Mouse (Mus musculus): ENCODE measurements around the gene Zfp169.
"Not testable (repeated sequence)": the region's sequence is repeated elsewhere in the genome, so short reads cannot be mapped to it uniquely, and the experiment has no call there.

Zfp169 gene

DNA sequence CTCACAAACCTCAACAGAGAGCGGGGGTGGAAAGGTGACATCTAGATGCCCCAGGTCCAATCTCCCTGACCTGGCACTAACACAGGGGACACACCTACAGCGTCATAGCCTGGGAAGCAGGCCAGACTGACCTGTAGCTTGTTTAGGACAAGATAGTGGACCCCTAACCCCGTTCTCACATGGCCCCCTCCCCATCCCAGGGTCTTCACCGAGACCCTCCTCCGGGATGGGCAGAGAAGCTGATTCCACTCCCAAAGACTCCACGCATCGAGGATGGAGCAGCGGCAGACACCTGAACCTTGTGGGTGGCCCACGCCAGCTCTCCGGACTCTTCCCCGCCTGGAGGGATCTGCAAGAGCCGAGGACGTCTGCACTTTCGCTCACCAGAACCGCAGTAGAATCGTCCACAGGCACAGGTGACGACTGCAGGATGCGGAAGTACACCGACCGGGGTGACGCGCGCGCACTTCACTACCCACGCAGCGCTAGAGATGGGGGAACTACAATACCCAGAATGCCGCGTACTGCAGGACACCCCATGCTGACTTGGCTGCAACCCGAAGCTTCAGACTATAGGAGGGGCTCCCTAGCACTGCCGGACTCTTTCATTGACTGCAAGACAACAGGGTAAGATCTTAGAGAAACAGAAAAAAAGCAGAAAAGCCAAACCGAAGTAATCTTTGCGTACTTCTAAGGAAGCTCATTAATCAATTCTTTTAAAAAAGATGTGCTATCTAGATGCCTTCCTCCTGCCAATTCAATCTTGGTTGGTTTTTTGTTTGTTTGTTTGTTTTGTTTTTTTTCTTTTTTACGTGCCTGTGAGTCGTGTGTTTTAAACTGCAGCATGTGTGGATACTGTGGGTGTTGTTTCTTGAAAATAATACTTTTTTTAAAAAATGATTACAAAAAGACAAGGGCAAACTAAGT, at the start of gene Zfp169, which contains the start of gene A830005F24Rik:
Gene Zfp169, minus strand, starts transcription at position 449 of the 927 bp plus-strand sequence.
Gene A830005F24Rik, plus strand, starts transcription at position 568 of the 927 bp plus-strand sequence.
- DNase-seq: peak; percentile 92 to 93

DNA sequence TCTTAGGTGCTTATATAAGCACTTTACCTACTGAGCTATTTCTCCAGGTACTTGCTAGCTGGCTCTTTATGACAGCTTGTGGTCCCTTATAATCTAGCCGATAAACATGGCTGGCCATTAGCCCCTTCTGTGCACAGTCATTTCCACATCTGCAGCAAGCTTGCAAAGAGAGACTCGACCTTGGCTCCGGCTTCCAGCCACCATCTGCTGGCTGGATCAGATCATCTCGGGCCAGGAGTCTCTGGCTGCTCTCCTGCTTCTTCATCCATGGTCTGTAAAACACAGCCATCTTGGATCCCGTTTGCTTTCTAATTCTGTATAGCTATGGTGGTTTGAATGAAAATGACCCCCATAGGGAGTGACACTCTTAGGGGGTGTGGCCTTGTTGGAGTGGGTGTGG, 49.1 kb upstream of the Zfp169 start:
- no peak for DNase-seq

DNA sequence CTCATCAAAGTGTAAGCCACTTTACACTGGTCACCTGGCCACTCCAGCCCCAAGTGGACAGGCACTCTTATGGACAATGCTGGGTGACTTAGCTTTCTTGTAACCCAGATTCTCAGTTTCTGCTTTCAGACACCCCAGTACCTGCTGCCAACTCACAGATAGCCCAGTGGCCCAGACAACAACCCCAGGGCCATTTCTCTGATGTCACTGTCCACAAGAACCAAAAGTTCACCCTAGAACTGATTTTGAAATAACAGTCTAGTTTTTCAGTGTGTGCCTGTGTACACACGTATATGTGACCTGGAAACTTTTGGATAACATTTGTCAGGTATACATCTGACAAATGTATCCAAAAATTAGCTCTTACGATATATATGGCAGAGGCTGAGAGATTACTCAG, 48.2 kb upstream of the Zfp169 start:
- DNase-seq: no peak

DNA sequence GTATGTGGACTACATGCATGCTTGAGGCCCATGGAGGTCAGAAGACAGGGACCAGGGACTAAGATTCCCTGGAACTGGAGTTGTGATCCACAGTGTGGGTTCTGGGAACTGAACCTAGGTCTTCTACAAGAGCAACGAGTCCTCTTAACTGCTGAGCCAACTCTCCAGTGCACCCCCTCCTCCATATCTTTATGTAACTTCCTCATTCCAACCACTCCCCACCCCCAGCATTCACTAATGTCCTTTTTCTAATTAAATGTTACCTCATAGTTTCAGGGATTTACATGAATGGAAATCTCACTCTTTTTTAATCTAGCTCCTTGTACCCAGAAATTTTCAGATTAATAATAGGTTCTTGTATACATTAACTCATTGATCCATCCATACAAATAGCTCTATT, 42.7 kb upstream of the Zfp169 start:
- no peak for DNase-seq

DNA sequence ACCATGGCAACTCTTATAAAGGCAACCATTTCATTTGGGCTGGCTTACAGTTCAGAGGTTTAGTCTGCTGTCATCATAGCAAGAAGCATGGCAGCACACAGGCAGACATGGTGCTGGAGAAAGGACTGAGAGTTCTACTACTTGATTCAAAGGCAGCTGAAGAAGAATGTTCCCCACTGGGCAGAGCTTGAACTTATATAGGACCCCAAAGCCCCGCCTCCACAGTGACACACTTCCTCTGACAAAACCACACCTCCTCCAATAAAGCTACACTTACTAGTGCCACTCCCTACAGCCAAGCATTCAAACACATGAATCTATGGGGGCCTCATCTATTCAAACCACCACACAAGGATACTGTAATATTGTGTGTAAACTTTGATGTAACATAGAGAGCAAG, 41.3 kb upstream of the Zfp169 start:
- DNase-seq: peak; percentile 35 to 51

DNA sequence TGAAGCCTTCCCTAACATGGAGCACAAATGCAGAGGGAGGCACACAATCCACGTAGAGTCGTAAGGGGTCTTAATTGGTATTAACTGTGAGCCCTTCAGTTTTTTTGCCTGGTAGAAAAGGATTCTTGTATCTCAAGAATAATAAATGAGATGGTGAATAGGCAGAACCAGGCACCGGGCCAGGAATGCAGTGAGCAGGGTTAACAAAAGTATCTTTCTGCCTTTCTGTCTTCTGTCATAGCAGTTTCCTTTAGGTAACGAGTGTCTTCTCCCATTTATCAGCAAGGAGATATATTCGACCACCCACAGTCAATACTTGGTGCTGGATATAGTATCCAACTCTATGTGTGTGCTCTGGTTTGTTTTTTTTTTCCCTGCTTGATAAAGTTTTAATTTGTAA, 40.3 kb upstream of the Zfp169 start:
- DNase-seq: no peak

DNA sequence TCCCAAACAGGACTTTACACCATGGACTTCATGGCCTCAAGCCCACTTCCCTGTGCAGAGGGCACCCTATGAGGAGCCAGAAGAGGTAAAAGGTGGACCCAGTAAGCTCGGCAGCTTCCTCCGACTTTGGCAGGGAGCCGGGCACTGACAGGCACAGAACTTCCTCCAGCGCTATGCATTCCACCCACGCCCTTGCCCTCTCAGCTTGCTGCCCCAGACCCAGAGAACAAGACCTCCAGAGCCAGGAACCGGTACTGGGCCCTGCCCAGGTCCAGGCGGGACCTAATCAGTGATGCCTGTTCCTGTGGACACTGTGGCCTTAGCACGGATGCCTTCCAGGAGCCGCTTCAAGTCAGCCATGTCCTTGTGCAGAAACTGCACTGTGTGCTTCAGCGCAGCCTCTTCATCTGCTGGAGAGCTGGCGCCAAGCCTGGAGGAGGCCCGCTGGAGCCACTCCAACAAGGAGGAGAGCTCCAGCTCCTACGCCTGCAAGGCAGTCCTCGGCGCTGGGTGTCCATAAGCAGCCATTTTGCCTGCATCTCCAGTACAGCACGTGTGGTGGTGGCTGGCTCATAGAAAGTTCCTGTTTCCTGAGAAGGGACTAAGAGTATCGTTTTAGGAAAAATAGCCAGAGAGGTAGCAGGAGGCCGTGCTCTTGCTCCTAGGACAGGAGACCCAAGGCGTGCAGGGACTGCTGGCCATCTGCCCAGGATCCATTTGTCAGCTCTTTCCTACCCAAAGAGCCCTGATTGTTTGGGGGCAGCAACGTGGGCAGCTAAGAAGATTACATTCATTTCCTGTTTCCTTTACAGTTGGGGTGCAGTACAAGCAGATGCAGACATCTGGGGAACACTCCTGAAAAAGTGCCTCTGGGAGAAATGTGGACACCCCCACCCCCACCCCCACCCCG, 39.2 kb upstream of the Zfp169 start:
- DNase-seq: no peak

DNA sequence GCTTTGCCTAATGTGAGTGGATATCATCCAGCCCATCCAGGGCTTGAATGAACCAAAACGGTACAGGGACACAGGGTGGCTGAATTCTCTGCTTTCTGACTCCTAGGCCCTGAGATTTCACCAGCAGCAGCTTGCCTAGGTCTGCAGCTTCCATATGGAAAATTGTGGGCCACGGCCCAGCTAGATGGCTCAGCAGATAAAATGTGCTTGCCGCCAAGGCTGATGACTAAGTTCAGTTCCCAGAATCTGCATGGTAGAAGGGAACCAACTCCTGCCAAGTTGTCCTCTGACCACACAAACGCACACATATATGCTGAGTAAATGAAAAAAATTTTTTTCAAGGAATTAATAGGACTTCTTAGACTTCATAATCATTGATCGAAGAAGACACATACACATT, 35.0 kb upstream of the Zfp169 start:
- no peak for DNase-seq

DNA sequence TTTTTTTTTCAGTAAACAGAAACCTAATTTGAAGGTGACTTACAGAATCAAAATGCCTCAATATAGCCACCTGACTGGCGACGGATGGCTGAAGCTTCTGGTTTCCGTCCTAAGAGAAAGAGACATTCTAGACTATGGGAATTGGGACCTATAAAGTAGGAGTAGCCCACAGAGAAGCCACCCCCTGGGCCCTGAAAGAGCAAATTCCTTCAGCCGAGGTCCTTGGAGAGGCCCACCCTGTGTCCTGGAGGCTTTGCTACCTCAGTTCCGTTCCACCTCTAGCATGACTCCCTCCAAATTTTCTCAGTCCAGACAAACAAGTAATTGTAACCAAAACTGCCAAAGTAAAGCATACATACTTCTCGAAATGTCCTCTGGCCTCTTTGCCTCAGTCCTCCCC, 34.4 kb upstream of the Zfp169 start:
- DNase-seq: no peak

DNA sequence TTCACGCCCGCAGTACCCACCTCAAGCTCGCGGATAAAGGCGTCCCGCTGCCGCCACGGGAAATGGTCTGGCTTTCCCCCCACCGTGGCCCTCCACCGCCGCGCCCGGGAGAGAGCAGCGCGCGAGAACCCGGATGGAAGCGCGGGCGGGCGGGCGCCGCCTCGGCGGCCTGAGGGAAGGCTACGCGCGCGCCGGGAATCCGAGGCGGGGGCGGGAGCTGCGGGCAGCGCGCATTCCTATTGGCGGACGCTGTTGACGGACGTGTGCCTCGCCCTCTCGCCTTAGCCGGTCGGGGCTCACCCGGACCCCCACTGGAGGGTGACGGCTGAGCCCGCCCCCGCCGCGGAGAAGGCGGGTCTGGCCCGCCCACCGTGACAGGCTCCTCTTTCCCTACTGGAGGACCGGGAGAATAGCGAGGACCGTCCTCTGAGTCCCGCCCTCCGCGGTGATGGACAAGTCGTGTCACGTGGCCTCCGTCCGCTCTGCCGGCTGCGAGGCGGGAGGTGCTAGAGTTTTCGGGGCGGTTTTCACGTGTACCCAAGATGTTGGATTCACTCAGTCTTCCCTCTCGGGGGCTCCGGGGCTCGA, 33.2 kb upstream of the Zfp169 start:
- peak; percentile 99 for DNase-seq

DNA sequence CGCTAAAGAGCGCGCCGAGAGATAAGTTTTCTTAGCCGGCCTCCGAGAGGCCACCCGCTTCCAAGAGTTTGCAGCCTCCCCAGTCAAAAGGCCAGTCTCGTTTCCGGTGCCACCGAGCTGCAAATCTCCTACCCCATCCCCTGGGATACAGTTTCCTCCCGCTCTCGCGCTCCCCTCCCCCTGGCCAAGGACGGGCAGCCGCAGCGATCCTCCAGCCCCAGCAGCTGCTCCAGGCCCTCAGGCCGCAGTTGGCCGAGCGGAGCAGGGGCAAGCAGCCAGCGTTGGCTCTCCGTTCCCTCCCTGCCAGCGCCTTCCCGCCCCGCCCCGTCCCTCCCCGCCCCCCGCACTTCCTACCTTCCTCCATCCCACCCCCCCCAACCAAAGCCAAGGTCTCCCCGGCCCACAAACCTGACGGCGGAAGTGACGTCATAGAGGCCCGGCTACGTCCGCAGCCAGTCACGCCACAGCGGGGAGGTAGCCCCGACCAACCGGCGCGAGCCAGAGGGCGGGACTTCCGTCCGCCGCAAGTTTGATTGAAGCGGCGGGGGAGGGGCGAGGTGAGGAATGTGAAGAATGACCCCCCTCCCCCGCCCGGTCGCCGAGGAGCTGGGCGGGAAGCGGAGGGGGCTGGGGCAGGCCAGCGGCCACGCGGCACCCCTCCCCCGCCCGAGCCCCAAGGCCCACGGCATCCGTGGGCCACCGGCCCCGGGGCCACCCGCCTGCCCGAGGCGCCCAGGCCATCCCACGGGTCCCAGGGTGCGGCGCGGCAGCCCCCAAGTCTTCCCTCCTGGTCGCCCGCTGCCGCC, 32.4 kb upstream of the Zfp169 start:
- peak; percentile 95 for DNase-seq

DNA sequence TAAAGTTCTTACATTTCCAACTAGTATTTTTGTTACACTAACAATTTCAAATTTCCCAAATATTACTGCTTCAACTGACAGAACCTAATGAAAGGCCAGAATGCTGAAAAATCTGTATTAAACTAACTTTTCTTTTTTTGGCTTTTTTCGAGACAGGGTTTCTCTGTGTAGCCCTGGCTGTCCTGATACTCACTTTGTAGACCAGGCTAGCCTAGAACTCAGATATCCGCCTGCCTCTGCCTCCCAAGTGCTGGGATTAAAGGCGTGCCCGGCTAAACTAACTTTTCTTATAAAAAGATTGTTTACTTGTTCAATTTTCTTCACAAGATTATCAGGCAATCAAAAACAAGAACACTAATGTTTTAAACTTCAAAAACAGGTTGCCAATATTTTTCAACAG, 31.6 kb upstream of the Zfp169 start:
- no peak for DNase-seq

DNA sequence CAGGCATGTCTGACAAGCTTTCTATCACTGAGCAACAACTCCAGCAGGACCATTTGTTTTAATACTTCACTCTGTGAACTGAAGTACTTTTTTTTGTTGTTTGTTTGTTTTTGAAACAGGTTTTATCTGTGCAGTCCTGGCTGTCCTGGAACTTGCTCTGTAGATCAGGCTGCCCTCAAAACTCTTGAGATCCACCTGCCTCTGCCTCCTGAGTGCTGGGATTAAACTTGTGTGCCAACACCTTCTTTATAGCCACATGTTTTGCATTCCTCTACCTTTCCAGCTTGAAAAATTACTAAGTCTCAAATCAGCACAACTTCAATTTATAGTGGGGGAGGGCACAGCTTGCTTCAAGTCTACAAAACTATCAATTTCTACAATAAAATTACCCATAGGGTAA, 31.1 kb upstream of the Zfp169 start:
- DNase-seq: no peak

DNA sequence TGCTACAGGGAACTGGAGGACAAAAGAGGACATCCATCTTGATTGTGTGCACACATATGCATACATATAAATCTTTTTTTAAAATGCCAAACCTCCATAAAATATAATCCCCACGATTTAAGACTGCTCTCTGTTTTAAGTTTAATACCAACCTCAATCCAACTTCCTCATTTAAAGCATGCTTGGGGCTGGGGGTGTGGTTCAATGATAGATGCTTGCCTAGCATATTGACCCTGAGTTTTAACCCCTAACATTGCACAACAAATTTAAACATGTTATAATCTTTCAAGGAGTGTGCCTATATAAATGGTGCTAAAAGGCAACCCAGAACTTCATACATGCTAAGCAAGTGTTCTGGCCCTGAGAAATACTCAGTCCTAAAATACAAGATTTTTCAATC, 27.2 kb upstream of the Zfp169 start:
- DNase-seq: peak in 1 of 2 experiments; percentile 26

DNA sequence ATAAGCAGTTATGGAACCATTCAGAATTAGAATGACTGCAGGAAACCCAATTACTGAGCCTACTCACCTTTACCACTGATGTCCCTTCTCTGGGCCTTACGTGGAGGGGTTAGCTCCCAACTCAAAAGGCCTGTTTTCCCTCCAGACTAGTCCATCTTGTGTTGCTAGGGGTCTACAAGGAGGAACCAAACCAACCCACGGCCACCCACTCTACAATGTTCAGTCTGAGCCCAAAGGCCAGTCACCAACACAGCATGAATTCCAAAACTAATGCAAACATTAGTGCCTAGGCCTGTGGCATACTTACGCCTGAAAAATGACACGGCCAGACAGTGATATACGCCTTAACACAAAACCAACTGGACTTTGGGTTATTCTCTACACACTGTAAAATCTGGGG, 20.2 kb upstream of the Zfp169 start:
- DNase-seq: no peak

DNA sequence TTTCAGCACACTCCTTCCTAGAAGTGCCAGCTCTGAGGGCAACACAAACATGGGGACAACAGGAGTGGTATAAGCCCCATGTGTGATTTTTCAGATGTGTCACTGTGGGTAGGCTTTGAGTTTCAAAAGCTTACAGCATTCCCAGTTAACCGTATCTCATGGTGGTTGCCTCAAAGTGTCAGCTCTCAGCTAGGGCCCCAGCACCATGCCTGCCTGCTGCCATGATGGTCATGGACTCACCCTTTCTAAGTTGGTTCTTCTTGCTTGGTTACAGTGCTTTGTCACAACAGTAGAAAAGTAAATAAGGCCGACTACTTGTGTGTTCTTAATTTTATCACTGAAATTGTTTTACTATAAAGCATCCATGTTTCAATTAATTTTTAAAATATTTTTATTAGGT, 18.2 kb upstream of the Zfp169 start:
- DNase-seq: no peak

DNA sequence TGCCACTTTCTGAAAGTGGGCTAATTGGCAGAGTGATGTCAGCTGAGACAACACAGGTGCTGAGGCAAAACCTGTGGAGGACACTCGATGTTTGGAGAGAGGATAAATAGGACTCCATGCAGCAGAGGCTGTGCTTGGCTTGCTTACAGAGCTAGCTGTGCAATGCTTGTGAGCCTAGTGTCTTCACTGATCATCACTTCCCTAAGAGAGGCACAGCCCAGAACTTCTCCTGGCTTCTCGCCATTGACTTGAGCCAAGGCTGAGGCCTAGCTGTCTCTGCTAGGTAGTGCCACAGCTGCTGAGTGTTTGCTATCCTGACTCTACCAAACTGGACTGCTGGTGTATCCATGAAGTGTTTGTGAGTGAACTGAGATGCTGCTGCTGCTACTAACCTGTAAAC, 17.4 kb upstream of the Zfp169 start:
- no peak for DNase-seq

DNA sequence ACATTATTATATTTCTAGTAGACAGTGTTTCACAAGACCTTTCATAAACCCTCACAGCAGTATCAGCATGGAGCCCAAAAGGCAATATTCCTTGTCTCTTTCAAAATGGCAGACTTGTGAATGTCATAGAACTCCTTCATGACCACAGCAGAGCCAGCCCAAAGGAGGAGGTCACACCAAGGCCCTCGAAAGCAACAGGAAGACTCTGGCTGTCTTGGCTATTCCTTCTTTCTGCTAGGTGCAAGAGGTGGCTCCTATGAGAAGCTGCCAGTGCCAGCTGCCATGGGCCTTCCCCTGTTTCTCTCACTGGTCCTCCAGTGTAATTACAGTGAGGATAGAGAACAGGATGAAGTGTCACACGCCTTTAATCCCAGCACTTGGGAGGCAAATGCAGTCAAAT, 15.8 kb upstream of the Zfp169 start:
- no peak for DNase-seq

DNA sequence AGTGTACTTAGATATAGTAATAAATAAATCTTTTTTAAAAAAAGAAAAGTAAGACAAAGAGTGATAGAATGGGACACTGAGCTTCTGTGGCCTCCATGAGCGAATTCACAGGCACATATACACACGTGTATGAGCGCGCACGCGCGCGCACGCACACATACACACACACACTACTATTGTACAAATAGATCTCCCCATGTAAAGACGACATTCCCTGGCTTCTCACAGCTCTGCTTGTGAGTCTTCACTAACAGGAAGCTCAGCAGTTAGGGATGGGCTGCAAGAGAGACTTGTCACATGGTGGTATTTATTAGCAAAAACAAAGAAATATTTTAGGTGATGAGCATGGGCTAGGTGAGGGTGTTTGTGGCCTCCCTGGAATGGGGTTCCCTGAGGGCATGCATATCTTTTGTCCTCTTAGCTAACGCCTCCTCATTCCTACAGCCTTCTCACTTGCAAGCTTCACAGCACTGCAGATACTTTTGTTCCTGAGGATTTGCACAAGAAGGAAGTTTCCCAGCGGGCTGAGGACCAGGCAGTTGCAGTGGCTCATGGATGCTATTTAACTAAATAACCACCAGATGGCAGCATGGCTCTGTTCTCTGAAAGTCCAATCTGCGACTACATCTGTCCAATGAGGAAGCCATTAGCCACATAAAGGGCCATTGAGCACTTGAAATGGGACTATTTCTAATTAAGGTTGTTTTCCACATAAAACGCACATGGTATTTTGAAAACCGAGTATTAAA, 15.0 kb upstream of the Zfp169 start:
- DNase-seq: peak; percentile 72 to 75

DNA sequence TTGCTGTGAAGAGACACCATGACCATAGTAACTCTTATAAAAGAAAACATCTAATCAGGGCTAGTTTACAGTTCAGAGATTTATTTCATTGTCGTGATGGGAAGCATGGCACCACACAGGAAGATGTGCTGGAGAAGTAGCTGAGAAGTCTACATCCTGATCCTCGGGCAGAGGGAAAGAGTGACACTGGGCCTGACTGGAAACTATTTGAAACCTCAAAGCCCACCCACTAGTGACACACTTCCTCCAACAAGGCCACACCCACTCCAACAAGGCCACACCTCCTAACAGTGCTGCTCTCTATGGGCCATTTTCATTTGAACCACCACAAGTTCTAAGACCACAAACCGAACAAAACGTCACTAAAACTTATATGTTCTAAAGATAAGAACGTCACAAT, 12.5 kb upstream of the Zfp169 start:
- DNase-seq: peak in 1 of 2 experiments; percentile 37

DNA sequence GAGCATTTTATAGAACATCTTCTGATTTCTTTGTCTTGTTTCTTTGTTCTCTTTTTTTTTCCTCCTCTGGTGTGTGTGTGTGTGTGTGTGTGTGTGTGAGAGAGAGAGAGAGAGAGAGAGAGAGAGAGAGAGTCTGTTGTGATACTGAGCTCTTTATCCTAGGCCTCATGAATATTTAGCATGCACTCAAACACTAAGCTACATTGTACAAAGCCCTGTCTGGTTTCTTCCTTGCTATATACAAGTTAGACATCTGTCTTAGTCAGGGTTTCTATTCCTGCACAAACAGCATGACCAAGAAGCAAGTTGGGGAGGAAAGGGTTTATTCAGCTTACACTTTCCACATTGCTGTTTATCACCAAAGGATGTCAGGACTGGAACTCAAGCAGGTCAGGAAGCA, 5.9 kb upstream of the Zfp169 start:
- not testable (repeated sequence) for DNase-seq

DNA sequence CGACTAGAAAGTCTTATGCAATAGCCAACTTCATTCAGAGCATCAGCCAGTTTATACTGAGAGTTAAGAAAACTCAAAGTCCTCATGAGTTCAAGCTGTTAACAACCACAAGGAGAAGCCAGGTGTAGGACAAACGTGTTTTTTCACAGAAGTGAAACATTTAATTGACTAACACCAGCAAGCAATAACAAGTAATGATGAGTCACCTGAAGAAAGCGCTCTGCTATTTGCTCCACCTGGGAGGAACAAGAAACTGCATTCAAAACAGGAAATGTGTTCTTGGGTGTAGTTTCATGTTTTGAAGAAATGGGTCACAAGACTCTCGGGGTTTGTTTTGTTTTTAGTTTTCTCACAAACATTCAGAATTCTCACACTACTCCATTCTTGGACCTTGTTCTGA, 2.6 kb upstream of the Zfp169 start:
- DNase-seq: no peak
